ENCODE assay signal across 8 mouse cellular contexts in the genomic region with DNA sequence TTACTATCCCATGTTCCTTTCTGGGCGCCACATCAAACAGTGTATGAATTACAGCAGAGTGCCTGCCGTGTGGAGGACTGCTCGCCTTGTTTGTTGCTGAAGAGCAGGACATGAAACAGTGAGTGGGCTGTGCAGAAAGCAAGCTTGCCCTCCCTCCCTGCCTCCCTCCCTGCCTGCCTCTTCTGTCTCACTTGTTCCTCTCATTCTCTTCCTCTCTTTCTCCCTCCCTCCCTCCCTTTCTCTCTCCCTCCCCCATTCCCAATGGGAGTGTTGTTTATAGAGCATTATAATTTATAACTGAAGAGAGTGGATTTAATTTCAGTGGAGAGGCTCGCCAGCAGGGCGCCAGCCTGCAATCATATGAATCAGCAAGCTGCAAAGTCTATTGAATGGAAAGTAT.
DNase-seq lines count a peak whose midpoint lies in the region; ATAC-seq lines count a peak whose summit lies in the region.

No protein-coding gene starts in this region.

- no peak for DNase-seq in frontal cortex, postnatal 10 days (ENCODE audit: low spot score in 2 of 2)
- DNase-seq in lung, postnatal 14 days: no peak
- no peak for DNase-seq in thymus, postnatal 14 days
- no peak for DNase-seq in spleen, postnatal 4 days (ENCODE audit: low spot score in 2 of 2)

- peak overlapping the region; percentile 83 for H3K27ac ChIP-seq in lung, embryonic 16.5 days (ENCODE audit: low read length)
- H3K27ac ChIP-seq in intestine, embryonic 15.5 days: 0 out of 2 replicates have a peak overlapping the region, but pooled peaks have one; percentile 5
- H3K27ac ChIP-seq in neural tube, embryonic 14.5 days (ENCODE audit: low read depth, low read length): no peak overlapping the region

- 19% methylated on average over 5 of the region's 5 CpGs for WGBS in lung, embryonic 16.5 days
- 20% methylated on average over 5 of the region's 5 CpGs for WGBS in intestine, embryonic 15.5 days
- 6% methylated on average over 5 of the region's 5 CpGs for WGBS in neural tube, embryonic 14.5 days

- H3K27me3 ChIP-seq in lung, embryonic 16.5 days (ENCODE audit: control insufficient read depth, insufficient read depth, low read depth, low read length): no peaks in the 10 kb centered on the region
- H3K27me3 ChIP-seq in intestine, embryonic 15.5 days (replicated peaks): no peaks in the 10 kb centered on the region
- H3K27me3 ChIP-seq in neural tube, embryonic 14.5 days (ENCODE audit: control insufficient read depth, insufficient read depth, low read length): no peaks in the 10 kb centered on the region

- H3K4me1 ChIP-seq in lung, embryonic 16.5 days (replicated peaks; ENCODE audit: control insufficient read depth, insufficient read depth, low read length): peaks cover 25% of the 10 kb centered on the region
- H3K4me1 ChIP-seq in intestine, embryonic 15.5 days (replicated peaks): peaks cover 12% of the 10 kb centered on the region
- H3K4me1 ChIP-seq in neural tube, embryonic 14.5 days (ENCODE audit: control insufficient read depth, insufficient read depth, low read length): peaks cover 26% of the 10 kb centered on the region

- no peak overlapping the region for H3K4me3 ChIP-seq in lung, embryonic 16.5 days (ENCODE audit: low read length)
- H3K4me3 ChIP-seq in intestine, embryonic 15.5 days (replicated peaks): no peak overlapping the region
- no peak overlapping the region; the same call in 1 of the 2 replicates for H3K4me3 ChIP-seq in neural tube, embryonic 14.5 days (ENCODE audit: low read depth, low read length)

- peak overlapping the region; percentile 25 for H3K9ac ChIP-seq in lung, embryonic 16.5 days (ENCODE audit: low read length)
- H3K9ac ChIP-seq in intestine, embryonic 15.5 days: no peak overlapping the region
- H3K9ac ChIP-seq in neural tube, embryonic 14.5 days (replicated peaks; ENCODE audit: low read depth, low read length): no peak overlapping the region

- peak; percentile 56 for ATAC-seq in frontal cortex, adult (ENCODE audit: low TSS enrichment)
- peak; percentile 85 for ATAC-seq in lung, embryonic 16.5 days (ENCODE audit: low read depth)
- ATAC-seq in intestine, embryonic 15.5 days: peak; percentile 73
- peak; percentile 90 for ATAC-seq in neural tube, embryonic 14.5 days (ENCODE audit: low read depth)

- no peaks in the 10 kb centered on the region for H3K9me3 ChIP-seq in lung, embryonic 16.5 days (ENCODE audit: control insufficient read depth, low read length)
- H3K9me3 ChIP-seq in intestine, embryonic 15.5 days: no peaks in the 10 kb centered on the region
- H3K9me3 ChIP-seq in neural tube, embryonic 14.5 days (ENCODE audit: control insufficient read depth, low read length): no peaks in the 10 kb centered on the region

- peak overlapping the region; percentile 30 for H3K4me2 ChIP-seq in lung, embryonic 16.5 days (ENCODE audit: low read depth, low read length)
- H3K4me2 ChIP-seq in intestine, embryonic 15.5 days (replicated peaks): peak overlapping the region; percentile 43
- H3K4me2 ChIP-seq in neural tube, embryonic 14.5 days (ENCODE audit: low read depth, low read length): peak overlapping the region; percentile 34

- H3K36me3 ChIP-seq in lung, embryonic 16.5 days (ENCODE audit: control insufficient read depth, insufficient read depth, low read length): no peaks in the 10 kb centered on the region
- no peaks in the 10 kb centered on the region for H3K36me3 ChIP-seq in intestine, embryonic 15.5 days
- no peaks in the 10 kb centered on the region for H3K36me3 ChIP-seq in neural tube, embryonic 14.5 days (ENCODE audit: control insufficient read depth, insufficient read depth, low read length)
